7 mouse cellular contexts compared by ENCODE assay signal in genomic region chr2:153694462-153695085, GRCm38 (mm10). TPM values are rescaled to one million over a fixed set of nuclear protein-coding genes. Genes with fewer than 3 reads are reported as not detected.
DNase-seq lines count a peak whose midpoint lies in the region; ATAC-seq and TF ChIP-seq lines count a peak whose summit lies in the region.

No protein-coding gene starts in this region.

- H3K27ac ChIP-seq in layer of hippocampus, adult 2 months = no peak overlapping the region

- DNase-seq in layer of hippocampus, adult 2 months (ENCODE audit: low spot score in 2 of 2) = no peak
- no peak for DNase-seq in layer of hippocampus, postnatal 36 days
- peak; percentile 36 for DNase-seq in MEL-GATA-1-ER (ENCODE audit: extremely low read depth, low read depth)
- peak; percentile 61 for DNase-seq in c-Kit-positive CD71-negative TER-119-negative erythroid progenitor cells, embryonic 14.5 days (ENCODE audit: low read depth)
- DNase-seq in lung, postnatal 14 days = peak; percentile 66
- DNase-seq in testis, postnatal 10 days (ENCODE audit: low spot score) = peak; percentile 80

- ATAC-seq in hematopoietic stem cell, adult 5-6 weeks (replicated peaks in 1 of 2; ENCODE audit: insufficient read depth in 1 of 2, low FRiP score in 2 of 2, low TSS enrichment in 1 of 2, low read depth in 1 of 2, poor library complexity in 2 of 2, severe bottlenecking in 2 of 2) = peak; percentile 56 to 80; a peak in 3 of 4 replicates

- TF ChIP-seq CTCF in layer of hippocampus, adult 2 months (conservative IDR thresholded peaks at IDR 0.05) = peak; percentile 80

- H3K4me3 ChIP-seq in layer of hippocampus, adult 2 months = no peak overlapping the region

RNA-seq across cellular contexts. Expression of gene Dnmt3c, which starts 1.9 kb away (rescaled TPM):
- under 1 TPM in 1 of 2 experiments, not detected in 1; 0.17 TPM for total RNA-seq in layer of hippocampus, adult 2 months (2021)
- total RNA-seq in layer of hippocampus, postnatal 36 days (2021) = not detected
- not detected in 2 replicates for total RNA-seq in hematopoietic stem cell, adult 5-6 weeks (2017)

RNA-seq across cellular contexts. Expression of gene Dnmt3b, which starts 45.3 kb away (rescaled TPM):
- total RNA-seq in layer of hippocampus, adult 2 months (2021) = 1 to 10 TPM; 1.4 to 2.1 TPM
- total RNA-seq in layer of hippocampus, postnatal 36 days (2021) = 1 to 10 TPM; 1.3 to 1.6 TPM
- 41.4 and 43.8 TPM in 2 replicates for total RNA-seq in hematopoietic stem cell, adult 5-6 weeks (2017)

RNA-seq across cellular contexts. Expression of gene Mapre1, which starts 46.5 kb away (rescaled TPM):
- total RNA-seq in layer of hippocampus, adult 2 months (2021) = 10 to 100 TPM; 72.4 to 75.8 TPM
- 10 to 100 TPM; 84.1 to 92.7 TPM for total RNA-seq in layer of hippocampus, postnatal 36 days (2021)
- 134 and 210 TPM in 2 replicates for total RNA-seq in hematopoietic stem cell, adult 5-6 weeks (2017)

Comparison
In these comparisons a context has a peak if more than half of its experiments do, and no peak if none do; other contexts are left out.
1. DNase-seq: peak in MEL-GATA-1-ER (single experiment), c-Kit-positive CD71-negative TER-119-negative erythroid progenitor cells, embryonic 14.5 days (single experiment), lung, postnatal 14 days (single experiment) and testis, postnatal 10 days (single experiment); none in layer of hippocampus, adult 2 months (0 of 2) and layer of hippocampus, postnatal 36 days (0 of 2).
2. RNA of gene Dnmt3b, which starts 45.3 kb away (total RNA-seq): 41.4 to 43.8 TPM in hematopoietic stem cell, adult 5-6 weeks; 1.4 to 2.1 TPM in layer of hippocampus, adult 2 months and 1.3 to 1.6 TPM in layer of hippocampus, postnatal 36 days; every median in the first group is over 10 times any median in the second.